Mouse (Mus musculus): ENCODE data around the gene Tmem179b.
A peak's percentile ranks its signal among the peaks of the same experiment; 100 is the strongest.
"Not testable (repeated sequence)": the region's sequence is repeated elsewhere in the genome, so short reads cannot be mapped to it uniquely, and the experiment has no call there.

The Tmem179b gene

DNA sequence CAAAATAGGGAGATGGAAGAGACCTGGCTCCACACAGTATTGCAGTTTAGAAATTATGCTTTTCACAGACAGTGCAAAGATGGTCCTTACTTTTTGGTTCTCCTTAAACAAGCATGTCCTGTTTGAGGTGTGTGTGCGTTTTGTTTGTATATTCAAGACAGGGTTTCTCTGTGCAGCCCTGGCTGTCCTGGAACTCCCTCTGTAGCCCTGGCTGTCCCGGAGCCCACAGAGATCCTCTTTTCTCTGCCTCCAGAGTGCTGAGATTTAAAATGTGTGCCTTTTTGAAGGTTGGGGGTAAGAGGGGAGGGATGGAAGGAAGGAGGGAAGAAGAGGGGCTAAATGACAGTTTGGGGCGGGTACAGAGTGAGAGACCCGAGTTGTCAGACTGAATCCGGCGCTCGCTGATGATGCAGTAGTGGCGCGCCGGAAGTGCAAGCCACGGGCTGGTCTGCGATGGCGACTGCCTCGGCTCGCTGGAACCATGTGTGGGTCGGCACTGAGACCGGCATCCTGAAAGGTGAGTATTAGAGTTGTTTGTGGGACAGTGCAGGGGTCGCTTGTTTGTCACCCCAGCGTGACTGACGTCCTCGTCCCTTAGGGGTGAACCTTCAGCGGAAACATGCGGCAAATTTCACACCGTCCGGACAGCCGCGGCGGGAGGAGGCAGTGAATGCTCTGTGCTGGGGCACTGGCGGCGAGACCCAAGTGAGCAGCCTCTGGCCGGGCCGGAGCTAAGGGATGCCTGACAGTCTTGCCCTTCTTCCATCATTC is 38.7 kb downstream of the Tmem179b start, which contains the start of gene Wdr74:
Gene Wdr74, plus strand, starts transcription at position 439 of the 771 bp plus-strand sequence.
- peak; percentile 91 to 98 for DNase-seq (ENCODE audit: inconsistent age in 2 of 2, low spot score in 1 of 2)

DNA sequence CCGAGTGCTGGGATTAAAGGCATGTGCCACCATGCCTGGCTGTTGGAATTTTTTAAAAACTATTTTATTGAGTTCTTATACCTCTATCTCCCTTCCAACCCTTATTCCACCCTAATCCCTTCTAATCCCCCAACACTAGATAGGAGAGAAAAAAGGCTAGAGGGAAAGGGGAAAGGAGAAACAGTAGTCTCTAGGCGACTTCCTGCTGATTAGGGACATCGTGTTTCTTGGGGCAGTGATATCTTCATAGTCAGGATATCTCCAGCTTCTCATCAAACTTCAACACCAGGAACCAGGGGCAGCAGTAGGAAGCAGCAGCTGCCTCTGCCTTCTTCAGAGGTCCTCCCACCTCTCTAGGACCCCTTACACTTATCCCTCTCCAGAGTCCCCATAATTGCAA is 39.9 kb downstream of the Tmem179b start:
- DNase-seq (ENCODE audit: inconsistent age in 2 of 2, low spot score in 1 of 2) = no peak

DNA sequence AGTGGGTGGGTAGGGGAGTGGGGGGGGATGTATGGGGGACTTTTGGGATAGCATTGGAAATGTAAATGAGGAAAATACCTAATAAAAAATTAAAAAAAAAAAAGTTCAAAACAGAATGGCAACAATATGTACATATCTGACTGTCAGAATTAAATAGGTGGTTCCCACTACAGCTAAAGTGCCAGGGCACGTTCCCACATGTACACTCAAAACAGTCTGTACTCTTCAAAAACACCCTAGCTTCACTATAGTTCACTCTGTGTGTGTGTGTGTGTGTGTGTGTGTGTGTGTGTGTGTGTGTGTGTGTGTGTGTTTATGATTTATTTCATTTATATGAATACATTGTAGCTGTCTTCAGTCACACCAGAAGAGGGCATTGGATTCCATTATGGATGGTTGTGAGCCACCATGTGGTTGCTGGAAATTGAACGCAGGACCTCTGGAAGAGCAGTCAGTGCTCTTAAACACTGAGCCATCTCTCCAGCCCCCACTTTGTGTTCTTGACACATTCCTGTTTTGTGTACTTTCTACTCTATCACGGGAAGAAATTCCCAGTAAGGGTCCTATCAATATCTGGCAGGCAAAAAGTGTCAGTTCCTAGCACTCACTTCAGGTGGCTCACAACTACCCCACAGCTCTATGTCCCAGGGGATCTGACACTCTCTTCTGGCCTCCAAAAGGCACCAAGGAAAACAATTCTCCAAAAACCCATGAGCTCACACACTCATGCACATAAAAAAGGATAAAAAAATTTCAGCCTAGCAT is 45.8 kb downstream of the Tmem179b start:
- DNase-seq (ENCODE audit: inconsistent age in 2 of 2, low spot score in 1 of 2) = not testable (repeated sequence)

DNA sequence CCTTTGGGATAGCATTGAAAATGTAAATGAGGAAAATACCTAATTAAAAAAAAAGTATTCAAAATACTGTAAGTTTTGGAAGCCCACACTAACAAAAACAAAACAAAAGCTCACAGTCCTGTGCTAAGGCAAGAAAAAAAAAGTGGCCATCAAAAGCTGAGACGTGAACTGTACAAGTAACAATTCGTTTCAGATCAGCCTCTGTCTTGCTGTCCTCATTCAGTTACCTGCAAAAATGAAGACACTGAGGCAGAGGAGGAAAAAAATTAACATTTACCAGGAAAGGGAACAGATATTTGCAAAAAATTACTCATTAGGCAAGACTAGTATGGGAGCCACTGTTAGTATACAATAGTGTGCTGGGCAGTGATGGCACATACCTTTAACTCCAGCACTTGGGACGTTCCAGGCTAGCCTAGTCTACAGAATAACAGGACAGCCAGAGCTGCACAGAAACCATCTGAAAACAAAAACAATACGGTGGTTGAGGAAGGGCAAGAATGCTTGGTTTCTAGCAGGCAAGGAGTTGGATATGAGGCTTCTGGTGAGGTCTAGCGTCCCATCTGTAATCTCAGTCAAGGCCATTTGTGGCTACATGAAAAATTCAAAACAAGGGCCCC is 46.7 kb downstream of the Tmem179b start:
- DNase-seq (ENCODE audit: inconsistent age in 2 of 2, low spot score in 1 of 2) = no peak

DNA sequence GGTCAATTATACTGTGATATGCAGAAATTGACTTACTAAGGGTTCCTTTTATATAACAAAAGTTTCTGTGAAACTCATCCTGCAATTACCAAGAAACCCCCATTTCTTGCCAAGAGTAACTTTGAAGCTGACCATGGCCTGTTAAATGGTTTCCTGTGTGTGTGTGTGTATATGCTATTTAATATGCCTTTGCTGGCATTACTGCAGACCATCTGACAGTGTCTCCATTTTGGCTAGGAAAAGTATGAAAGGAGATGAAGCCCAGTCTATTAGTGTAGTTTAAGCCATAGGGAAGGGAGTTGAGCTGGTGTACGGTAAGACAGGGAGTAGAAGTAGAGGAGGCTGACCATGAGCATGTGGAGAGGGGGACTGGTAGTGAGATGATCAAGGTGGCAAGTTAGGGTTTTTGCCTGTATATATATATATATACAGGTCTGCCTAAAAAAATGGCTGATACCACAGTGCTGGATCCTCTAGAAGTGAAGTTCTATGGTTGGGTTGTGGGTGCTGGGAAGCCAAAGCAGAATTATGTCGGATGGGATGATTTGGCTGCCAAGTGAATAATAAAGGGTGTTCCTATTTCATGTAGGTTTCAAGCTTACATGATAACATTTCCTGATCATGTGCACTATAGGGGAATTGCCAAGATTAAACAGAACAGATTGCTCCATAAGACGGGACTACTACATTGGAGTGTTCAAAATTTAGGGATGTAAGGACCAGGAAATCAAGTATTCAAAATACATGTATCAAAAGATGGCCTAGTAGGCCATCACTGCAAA is 47.5 kb downstream of the Tmem179b start:
- DNase-seq (ENCODE audit: inconsistent age in 2 of 2, low spot score in 1 of 2) = no peak

DNA sequence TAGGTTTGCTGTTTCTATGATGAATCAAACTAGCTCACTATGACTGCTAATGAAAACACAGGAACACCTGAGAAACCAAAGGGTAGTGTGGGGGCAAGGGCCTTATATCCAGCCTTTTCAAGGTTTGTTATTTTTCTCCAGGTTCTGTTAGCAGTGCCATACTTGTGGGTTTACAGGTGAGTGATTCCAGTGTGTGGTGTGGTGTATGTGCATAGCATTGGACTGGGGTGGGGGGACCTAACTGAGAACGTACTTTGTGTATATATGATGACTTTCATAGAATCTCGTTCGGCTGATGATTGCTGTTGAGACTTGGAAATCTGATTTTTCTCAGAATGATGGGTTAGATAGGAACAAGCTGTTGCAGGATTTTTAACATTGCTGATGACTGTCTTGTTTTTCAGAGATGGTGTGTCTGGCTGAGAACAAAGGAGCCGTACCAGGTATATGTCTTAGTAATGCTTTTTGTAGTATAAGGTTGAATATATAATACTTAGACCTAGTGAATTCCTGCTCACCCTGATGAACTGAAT is 49.1 kb downstream of the Tmem179b start:
- peak in 1 of 2 experiments; percentile 26 for DNase-seq (ENCODE audit: inconsistent age in 2 of 2, low spot score in 1 of 2)

DNA sequence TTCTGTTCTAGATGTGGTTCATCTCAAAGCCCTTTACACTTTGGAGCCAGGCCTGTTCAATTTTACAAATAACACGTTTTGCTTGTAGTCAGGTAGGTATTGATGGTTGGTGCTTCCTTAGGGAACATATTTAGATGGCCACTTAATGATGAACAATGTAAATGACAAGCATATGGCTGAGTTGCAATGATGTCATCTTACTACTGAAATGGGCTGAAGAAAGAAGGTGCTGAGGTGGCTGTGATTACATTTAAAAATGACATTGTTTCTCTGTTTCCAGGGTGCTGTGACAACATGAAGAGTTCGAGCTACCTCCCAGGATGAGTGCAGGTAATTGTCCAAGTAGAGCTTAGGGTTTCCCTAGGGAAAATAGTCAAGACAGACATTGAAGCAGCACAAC is 49.9 kb downstream of the Tmem179b start:
- DNase-seq (ENCODE audit: inconsistent age in 2 of 2, low spot score in 1 of 2) = no peak

DNA sequence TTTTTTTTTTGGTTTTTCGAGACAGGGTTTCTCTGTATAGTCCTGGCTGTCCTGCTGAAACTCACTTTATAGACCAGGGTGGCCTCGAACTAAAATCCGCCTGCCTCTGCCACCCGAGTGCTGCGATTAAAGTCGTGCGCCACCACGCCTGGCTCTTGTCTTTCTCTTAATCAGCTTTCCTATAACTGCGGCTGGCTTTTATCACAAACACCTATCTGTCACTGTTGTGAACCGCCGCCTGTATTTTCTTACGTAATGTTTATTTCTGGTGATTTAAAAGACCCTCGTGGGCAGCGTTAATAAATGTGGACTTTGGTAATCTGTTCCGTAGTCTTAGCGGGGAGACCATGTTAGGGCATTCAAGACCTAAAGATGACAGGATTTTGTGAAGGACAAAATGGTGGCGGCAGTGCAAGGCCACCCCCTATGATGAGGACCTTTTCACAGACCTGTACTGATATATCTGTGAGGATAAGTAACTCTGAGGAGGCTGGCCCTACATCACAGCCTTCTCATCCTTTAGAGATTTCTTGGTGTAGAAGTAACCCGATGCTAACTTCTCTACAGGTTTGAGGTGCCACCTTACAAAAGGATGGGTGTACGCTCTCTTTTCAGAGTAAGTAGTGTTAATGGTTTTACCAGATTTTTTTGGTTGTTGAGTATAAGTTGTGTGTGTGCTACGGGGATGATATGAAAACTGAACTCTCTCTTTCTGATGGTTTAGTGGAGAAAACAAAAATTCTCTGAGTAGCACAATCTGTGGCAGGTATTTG is 50.5 kb downstream of the Tmem179b start:
- DNase-seq (ENCODE audit: inconsistent age in 2 of 2, low spot score in 1 of 2) = peak in 1 of 2 experiments; percentile 70

DNA sequence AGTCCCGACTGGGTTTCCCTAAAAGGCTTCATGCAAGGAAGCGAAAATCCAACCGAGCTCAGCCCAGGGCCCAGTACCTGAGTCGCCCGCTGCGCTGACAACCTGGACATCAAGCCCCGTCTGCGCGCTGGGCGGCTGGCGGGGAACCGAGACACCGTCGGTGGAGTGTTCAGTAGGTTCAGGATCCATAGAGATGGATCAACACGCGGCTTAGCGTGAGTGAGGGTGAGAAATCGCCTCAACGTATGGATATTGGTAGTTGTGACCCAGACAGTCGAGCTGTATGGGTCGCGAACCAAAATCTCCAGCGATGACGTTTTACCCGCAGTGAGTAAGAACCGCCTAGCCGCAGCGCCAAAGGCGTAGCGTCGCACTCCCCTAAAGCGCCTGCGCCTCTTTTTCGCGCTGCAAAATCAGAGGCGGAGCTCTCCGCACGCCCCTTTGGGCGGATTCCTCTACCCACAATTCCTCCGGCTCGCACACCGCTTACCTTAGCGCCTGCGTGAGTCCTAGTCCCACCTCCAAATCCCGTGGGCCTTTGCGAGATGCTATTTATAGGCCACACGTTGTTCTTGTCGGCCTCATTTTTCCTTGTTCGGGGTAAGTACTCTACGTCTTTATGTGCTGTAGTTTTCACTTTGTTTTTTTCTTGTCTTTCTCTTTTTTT is 51.2 kb downstream of the Tmem179b start, which contains the start of gene Slc3a2:
Gene Slc3a2, minus strand, starts transcription at position 463 of the 667 bp plus-strand sequence.
- DNase-seq (ENCODE audit: inconsistent age in 2 of 2, low spot score in 1 of 2) = peak; percentile 98

DNA sequence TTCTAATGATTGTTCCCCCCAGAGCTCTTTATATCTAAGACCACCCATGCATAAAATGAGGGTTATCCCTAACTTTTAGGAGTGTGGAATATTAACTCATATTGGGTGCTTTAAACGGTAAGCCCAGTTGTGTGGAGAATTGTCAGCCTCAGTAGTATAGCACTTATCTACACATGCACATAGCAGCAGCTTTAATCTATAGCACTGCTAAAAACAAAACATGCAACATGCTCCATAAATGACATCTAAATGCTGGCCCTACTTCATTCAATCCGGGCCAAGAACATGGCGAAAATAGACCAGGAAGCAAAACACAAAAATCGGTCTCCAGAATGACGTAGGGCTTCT is 51.7 kb downstream of the Tmem179b start:
- DNase-seq (ENCODE audit: inconsistent age in 2 of 2, low spot score in 1 of 2) = no peak

All from adrenal gland, adult (tissue).